Mouse (Mus musculus) G1E (cell line): ENCODE measurements around the gene Itpkc. TPM values are rescaled to one million over a fixed set of nuclear protein-coding genes. Genes with fewer than 3 reads are reported as not detected.

Source experiments
- ATAC-seq: 2 replicates; pipeline ENCODE4 v1.8.0; 2016; ENCODE audit warnings: mild to moderate bottlenecking; ENCODE audit not compliant: insufficient number of reproducible peaks, poor library complexity, low FRiP score, severe bottlenecking; ENCODE audit errors: extremely low read depth
- DNase-seq: peaks from one replicate; pipeline ENCODE4 v3.0.0; 2012; ENCODE audit warnings: low spot score
- H3K27me3 ChIP-seq: 2 replicates; pipeline ENCODE4 v1.6.1; 2012; ENCODE audit warnings: mild to moderate bottlenecking, low read length, inconsistent platforms; ENCODE audit not compliant: insufficient read depth
- H3K36me3 ChIP-seq: replicated peaks from 2 replicates; pipeline ENCODE3; 2012; ENCODE audit warnings: mild to moderate bottlenecking, inconsistent platforms
- H3K4me1 ChIP-seq: 2 replicates; pipeline ENCODE4 v1.6.1; 2012; ENCODE audit warnings: low read depth, low read length, inconsistent platforms, mixed read lengths; ENCODE audit not compliant: insufficient read depth
- H3K4me3 ChIP-seq: 2 replicates; pipeline ENCODE4 v1.5.1; 2012; ENCODE audit warnings: low read depth, mild to moderate bottlenecking, inconsistent platforms, low read length, moderate library complexity, mixed read lengths
- H3K9me3 ChIP-seq: replicated peaks from 2 replicates; pipeline ENCODE4 v1.6.1; 2012; ENCODE audit warnings: inconsistent platforms
- CTCF ChIP-seq: IDR thresholded peaks from 2 replicates; pipeline ENCODE4 v1.5.1; 2012; ENCODE audit warnings: low read depth, low read length, inconsistent platforms, mixed read lengths
- GATA1 ChIP-seq: IDR thresholded peaks from 2 replicates; pipeline ENCODE4 v1.6.1; 2012; ENCODE audit warnings: borderline replicate concordance, low read length, inconsistent platforms, mixed read lengths
- GATA2 ChIP-seq: IDR thresholded peaks from 2 replicates; pipeline ENCODE4 v1.6.1; 2012; ENCODE audit warnings: low read depth, low read length, inconsistent platforms, borderline replicate concordance
- POLR2AphosphoS5 ChIP-seq: IDR thresholded peaks from 2 replicates; pipeline ENCODE4 v1.6.1; 2012; ENCODE audit warnings: low read depth, low read length, inconsistent platforms; ENCODE audit not compliant: insufficient replicate concordance
- TAL1 ChIP-seq: conservative IDR thresholded peaks from 2 replicates; pipeline ENCODE4 v1.6.1; 2012; ENCODE audit warnings: low read depth, low read length, inconsistent platforms, mixed read lengths
- polyA plus RNA-seq: library from polyadenylated mRNA; stranded (reverse); fragments of >175 nt; gene quantifications from 2 replicates; pipeline ENCODE4 v1.2.3, GENCODE M21; 2012
- total RNA-seq, 2 experiments: library from RNA; stranded (forward) in 1 of 2; stranded (reverse) in 1 of 2; fragments of 200-1000 nt in 1 of 2; fragments of >200 nt in 1 of 2; fragmentation: Nextera tagmentation in 1 of 2; gene quantifications; 2 replicates each; pipeline ENCODE4 v1.2.3; 2014 to 2017

Itpkc gene
- total and polyA plus RNA-seq, 3 experiments, result 3.9 to 5.3 (median 4.6) TPM

- H3K9me3 ChIP-seq, result no peaks in the 10 kb centered on the region
- TF ChIP-seq POLR2AphosphoS5, result no peak
- no peak for TF ChIP-seq GATA1
- TF ChIP-seq TAL1, result no peak
- no peak for TF ChIP-seq GATA2
- TF ChIP-seq CTCF, result no peak
- no peak overlapping the region for H3K4me3 ChIP-seq
- no peaks in the 10 kb centered on the region for H3K27me3 ChIP-seq
- peaks cover 3% of the 10 kb centered on the region; the same call in 1 of the 2 replicates for H3K4me1 ChIP-seq
- no peak for ATAC-seq
- no peak for DNase-seq
- H3K36me3 ChIP-seq, result peaks cover 84% of the 10 kb centered on the region
Observed at GRCm38 (mm10) chr7:27203730-27204449, 24.6 kb downstream of the Itpkc start.

- Histone ChIP-seq H3K4me3 (no peak overlapping the region), H3K27me3 (no peaks in the 10 kb centered on the region), H3K9me3 (no peaks in the 10 kb centered on the region), H3K4me1 (peaks cover 29% of the 10 kb centered on the region), H3K36me3 (peaks cover 72% of the 10 kb centered on the region)
- DNase-seq (no peak), ATAC-seq (no peak)
- TF ChIP-seq GATA1 (no peak), POLR2AphosphoS5 (no peak), TAL1 (no peak), GATA2 (no peak), CTCF (no peak)
Observed at GRCm38 (mm10) chr7:27198779-27199178, 29.7 kb downstream of the Itpkc start.

GRCm38 (mm10) chr7:27198355-27198754, 30.1 kb downstream of the Itpkc start:
- H3K36me3 ChIP-seq, result peaks cover 72% of the 10 kb centered on the region

GRCm38 (mm10) chr7:27197634-27198033, 30.8 kb downstream of the Itpkc start:
- H3K4me3 ChIP-seq, result no peak overlapping the region
- peaks cover 72% of the 10 kb centered on the region for H3K36me3 ChIP-seq
- no peaks in the 10 kb centered on the region for H3K27me3 ChIP-seq
- no peak for TF ChIP-seq CTCF
- TF ChIP-seq TAL1, result no peak
- TF ChIP-seq POLR2AphosphoS5, result no peak
- TF ChIP-seq GATA2, result no peak
- no peak for TF ChIP-seq GATA1
- DNase-seq, result no peak
- no peaks in the 10 kb centered on the region for H3K9me3 ChIP-seq
- no peak for ATAC-seq
- peaks cover 38% of the 10 kb centered on the region for H3K4me1 ChIP-seq

More at GRCm38 (mm10) chr7:27198355-27198754, 30.1 kb downstream of the Itpkc start:
- no peaks in the 10 kb centered on the region for H3K27me3 ChIP-seq
- peaks cover 33% of the 10 kb centered on the region for H3K4me1 ChIP-seq
- H3K4me3 ChIP-seq, result no peak overlapping the region
- TF ChIP-seq TAL1 (no peak), POLR2AphosphoS5 (no peak), GATA1 (no peak), GATA2 (no peak), CTCF (no peak)
- ATAC-seq (no peak), DNase-seq (no peak)
- H3K9me3 ChIP-seq, result no peaks in the 10 kb centered on the region

GRCm38 (mm10) chr7:27197136-27197535, 31.3 kb downstream of the Itpkc start:
- DNase-seq (no peak), ATAC-seq (no peak)
- Histone ChIP-seq H3K9me3 (no peaks in the 10 kb centered on the region), H3K27me3 (no peaks in the 10 kb centered on the region), H3K36me3 (peaks cover 72% of the 10 kb centered on the region), H3K4me1 (peaks cover 43% of the 10 kb centered on the region), H3K4me3 (peak overlapping the region; percentile 31; the same call in 1 of the 2 replicates)
- TF ChIP-seq GATA1 (no peak), CTCF (no peak), POLR2AphosphoS5 (no peak), GATA2 (no peak), TAL1 (no peak)

GRCm38 (mm10) chr7:27195681-27196611, 32.5 kb downstream of the Itpkc start, which contains the start of the genes BC024978 and Snrpa:
Gene BC024978, plus strand, starts transcription at chr7:27195781.
Gene Snrpa, minus strand, starts transcription at chr7:27196271.
- H3K27me3 ChIP-seq, result no peaks in the 10 kb centered on the region
- DNase-seq, result peak; percentile 99
- no peak for TF ChIP-seq TAL1
- TF ChIP-seq CTCF, result no peak
- TF ChIP-seq POLR2AphosphoS5, result no peak
- TF ChIP-seq GATA1, result no peak
- no peak for TF ChIP-seq GATA2
- no peaks in the 10 kb centered on the region for H3K9me3 ChIP-seq
- peak within 1 kb of the TSS; percentile 90 for H3K4me3 ChIP-seq
- peaks cover 50% of the 10 kb centered on the region for H3K4me1 ChIP-seq
- peaks cover 75% of the 10 kb centered on the region for H3K36me3 ChIP-seq
- ATAC-seq, result peak; percentile 94
